In genomic region chr2:33876529-33877290, GRCm38 (mm10) we compare ENCODE assay signal across 7 mouse cellular contexts. TPM values are rescaled to one million over a fixed set of nuclear protein-coding genes. Genes with fewer than 3 reads are reported as not detected.
A peak's percentile ranks its signal among the peaks of the same experiment; 100 is the strongest.
DNase-seq lines count a peak whose midpoint lies in the region; ATAC-seq and TF ChIP-seq lines count a peak whose summit lies in the region.

No protein-coding gene starts in this region.

- no peak for TF ChIP-seq CTCF in kidney, adult 2 months (conservative IDR thresholded peaks at IDR 0.05; ENCODE audit: insufficient read depth, insufficient read length, low read depth, low read length)

- H3K27ac ChIP-seq in brown adipose tissue, adult 24 weeks (replicated peaks; ENCODE audit: low read depth, low read length), result no peak overlapping the region
- peak overlapping the region; percentile 94 for H3K27ac ChIP-seq in embryonic facial prominence, embryonic 11.5 days (replicated peaks; ENCODE audit: low read depth, low read length)
- peak overlapping the region; percentile 54; the same call in 1 of the 2 replicates for H3K27ac ChIP-seq in kidney, adult 2 months (ENCODE audit: insufficient read depth, low read depth, low read length)
- peak overlapping the region; percentile 99 for H3K27ac ChIP-seq in neural tube, embryonic 11.5 days (ENCODE audit: low read depth, low read length)

- H3K36me3 ChIP-seq in embryonic facial prominence, embryonic 11.5 days (replicated peaks; ENCODE audit: control insufficient read depth, insufficient read depth, low read depth, low read length), result no peaks in the 10 kb centered on the region; the same call in 1 of the 2 replicates
- no peaks in the 10 kb centered on the region for H3K36me3 ChIP-seq in kidney, adult 2 months (ENCODE audit: control insufficient read depth, insufficient read depth, low read length)
- H3K36me3 ChIP-seq in neural tube, embryonic 11.5 days (ENCODE audit: control insufficient read depth, insufficient read depth, low read length), result peaks cover 7% of the 10 kb centered on the region

- no peak overlapping the region for H3K4me2 ChIP-seq in embryonic facial prominence, embryonic 11.5 days (ENCODE audit: low read depth, low read length)
- peak overlapping the region; percentile 28; the same call in 1 of the 2 replicates for H3K4me2 ChIP-seq in neural tube, embryonic 11.5 days (ENCODE audit: low read depth)

- ATAC-seq in embryonic facial prominence, embryonic 11.5 days (replicated peaks; ENCODE audit: insufficient number of reproducible peaks, low FRiP score, low TSS enrichment, low read depth), result peak; percentile 85
- peak; percentile 92 for ATAC-seq in neural tube, embryonic 11.5 days (ENCODE audit: insufficient read depth, low FRiP score, low TSS enrichment)

- intact Hi-C loops in left cerebral cortex, postnatal 4 days (cut with DNase I), result no loop called here

- 10% methylated on average over 25 of the region's 25 CpGs for WGBS in embryonic facial prominence, embryonic 11.5 days
- 28% methylated on average over 25 of the region's 25 CpGs for WGBS in kidney, adult 2 months
- WGBS in neural tube, embryonic 11.5 days, result 10% methylated on average over 25 of the region's 25 CpGs

- peak overlapping the region; percentile 25 for H3K4me3 ChIP-seq in brown adipose tissue, adult 24 weeks (ENCODE audit: insufficient read depth, low read depth, low read length)
- no peak overlapping the region for H3K4me3 ChIP-seq in embryonic facial prominence, embryonic 11.5 days (ENCODE audit: low read depth, low read length)
- no peak overlapping the region for H3K4me3 ChIP-seq in kidney, adult 2 months (ENCODE audit: insufficient read depth, low read depth, low read length)
- H3K4me3 ChIP-seq in neural tube, embryonic 11.5 days (ENCODE audit: low read depth, low read length), result no peak overlapping the region

- H3K9ac ChIP-seq in embryonic facial prominence, embryonic 11.5 days (replicated peaks; ENCODE audit: low read length), result peak overlapping the region; percentile 58
- peak overlapping the region; percentile 50 for H3K9ac ChIP-seq in neural tube, embryonic 11.5 days (ENCODE audit: low read length)

- H3K27me3 ChIP-seq in embryonic facial prominence, embryonic 11.5 days (ENCODE audit: control insufficient read depth, insufficient read depth, low read length), result no peaks in the 10 kb centered on the region
- H3K27me3 ChIP-seq in kidney, adult 2 months (replicated peaks; ENCODE audit: control insufficient read depth, insufficient read depth, low read length), result no peaks in the 10 kb centered on the region
- H3K27me3 ChIP-seq in neural tube, embryonic 11.5 days (ENCODE audit: control insufficient read depth, insufficient read depth, low read length), result no peaks in the 10 kb centered on the region

- H3K9me3 ChIP-seq in embryonic facial prominence, embryonic 11.5 days (replicated peaks; ENCODE audit: control insufficient read depth, low read length), result no peaks in the 10 kb centered on the region
- no peaks in the 10 kb centered on the region for H3K9me3 ChIP-seq in neural tube, embryonic 11.5 days (ENCODE audit: control insufficient read depth, low read length)

- DNase-seq in embryonic facial prominence, embryonic 11.5 days (ENCODE audit: low spot score), result peak; percentile 85
- peak; percentile 41 to 47 for DNase-seq in heart, adult 18-20 months
- DNase-seq in kidney, adult 2 months, result peak; percentile 86
- DNase-seq in left cerebral cortex, postnatal 4 days, result peak; percentile 92
- peak; percentile 94 for DNase-seq in neural tube, embryonic 11.5 days (ENCODE audit: low spot score)
- no peak for DNase-seq in adipocyte (ENCODE audit: low spot score)

- no peak for TF ChIP-seq POLR2A in kidney, adult 2 months (IDR thresholded peaks at IDR 0.05; ENCODE audit: low read depth, low read length)

- peaks cover 17% of the 10 kb centered on the region for H3K4me1 ChIP-seq in brown adipose tissue, adult 24 weeks (ENCODE audit: control insufficient read depth, insufficient read depth, insufficient read length, low read length)
- H3K4me1 ChIP-seq in embryonic facial prominence, embryonic 11.5 days (ENCODE audit: control insufficient read depth, insufficient read depth, low read length), result peaks cover 3% of the 10 kb centered on the region
- peaks cover 41% of the 10 kb centered on the region for H3K4me1 ChIP-seq in kidney, adult 2 months (ENCODE audit: control insufficient read depth, insufficient read depth, low read length)
- peaks cover 37% of the 10 kb centered on the region for H3K4me1 ChIP-seq in neural tube, embryonic 11.5 days (ENCODE audit: control insufficient read depth, insufficient read depth, low read length)

RNA-seq across cellular contexts. Expression of gene Mvb12b, which starts 11.0 kb away (rescaled TPM):
- 9.0 and 11.9 TPM in 2 replicates for polyA plus RNA-seq in brown adipose tissue, adult 24 weeks (2012; ENCODE audit: insufficient read depth, insufficient read length, missing spikeins)
- 23.3 and 25.6 TPM in 2 replicates for polyA plus RNA-seq in embryonic facial prominence, embryonic 11.5 days (2014; fragmentation: Nextera tagmentation; extraction: Ambion mirVana)
- total RNA-seq in heart, adult 18-20 months (2021), result 10 to 100 TPM; 18.7 to 22.5 TPM
- 29.2 and 34.5 TPM in 2 replicates for polyA plus RNA-seq in kidney, adult 2 months (2012; rRNA removed)
- total RNA-seq in left cerebral cortex, postnatal 4 days (2021), result 100 to 1,000 TPM; 142 to 149 TPM
- polyA plus RNA-seq in neural tube, embryonic 11.5 days (2014; fragmentation: Nextera tagmentation; extraction: Ambion mirVana), result 37.0 and 43.7 TPM in 2 replicates
